Comparison of ENCODE assay signal across 11 mouse cellular contexts in the genomic region with DNA sequence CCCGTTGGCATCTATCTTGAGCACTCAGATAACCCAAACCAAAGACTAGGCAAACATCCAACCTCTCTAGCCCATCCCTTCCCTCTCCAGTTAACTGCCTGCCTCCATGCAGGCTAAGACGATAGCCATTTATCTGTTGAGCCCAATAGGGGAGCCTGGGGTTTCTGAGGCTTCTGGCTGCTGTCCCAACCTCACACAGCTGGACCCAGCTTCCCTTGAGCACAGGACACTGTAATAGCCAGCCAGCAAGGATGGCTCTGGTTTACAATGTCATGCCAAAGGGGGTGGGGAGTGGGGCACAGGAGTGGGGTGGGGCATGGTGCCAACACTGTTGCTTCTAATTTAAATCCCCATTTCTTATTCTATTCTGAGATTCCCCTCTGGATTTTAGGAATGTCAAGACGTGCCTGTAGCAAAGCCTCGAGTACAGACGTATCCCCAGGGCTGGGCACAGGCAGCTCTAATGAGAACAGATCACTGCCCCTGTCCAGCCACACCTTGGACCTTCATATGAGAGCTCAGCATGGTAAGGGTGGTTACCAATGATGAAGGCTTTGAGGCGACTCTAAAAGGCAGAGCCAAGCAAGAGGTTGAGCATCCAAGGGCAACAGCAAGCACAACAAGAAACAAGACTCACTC.
DNase-seq lines count a peak whose midpoint lies in the region; ATAC-seq and TF ChIP-seq lines count a peak whose summit lies in the region.
"Had no signal": no experiment of that assay in that cellular context is flagged by ENCODE, and none has a peak within 500 bp of the region (broad histone marks: within the 10 kb centered on the region; RNA-seq: fewer than 3 reads in every experiment).

No protein-coding gene starts in this region.

- H3K36me3 ChIP-seq in heart, embryonic 11.5 days (ENCODE audit: control insufficient read depth, insufficient read depth, low read length) = no peaks in the 10 kb centered on the region
- H3K36me3 ChIP-seq in midbrain, postnatal 0 days (ENCODE audit: insufficient read depth, low read length) = no peaks in the 10 kb centered on the region
- no peaks in the 10 kb centered on the region for H3K36me3 ChIP-seq in midbrain, embryonic 16.5 days (ENCODE audit: control insufficient read depth, insufficient read depth, low read length)

- H3K9ac ChIP-seq in heart, embryonic 11.5 days (ENCODE audit: low read depth, low read length) = no peak overlapping the region
- no peak overlapping the region for H3K9ac ChIP-seq in midbrain, postnatal 0 days (replicated peaks; ENCODE audit: low read length, poor library complexity, severe bottlenecking)
- H3K9ac ChIP-seq in midbrain, embryonic 16.5 days (ENCODE audit: low read depth, low read length) = no peak overlapping the region

- WGBS in heart, embryonic 11.5 days (ENCODE audit: insufficient replicate concordance) = 68% methylated on average over 6 of the region's 6 CpGs
- 64% methylated on average over 6 of the region's 6 CpGs for WGBS in midbrain, postnatal 0 days
- 70% methylated on average over 6 of the region's 6 CpGs for WGBS in midbrain, embryonic 16.5 days

- H3K4me3 ChIP-seq in heart, embryonic 11.5 days (ENCODE audit: low read depth, low read length) = no peak overlapping the region
- no peak overlapping the region for H3K4me3 ChIP-seq in midbrain, postnatal 0 days (ENCODE audit: low read depth, low read length)
- no peak overlapping the region for H3K4me3 ChIP-seq in midbrain, embryonic 16.5 days (ENCODE audit: low read depth, low read length)
- H3K4me3 ChIP-seq: left cerebral cortex, adult 2 months had no signal

- H3K4me2 ChIP-seq in heart, embryonic 11.5 days = no peak overlapping the region
- no peak overlapping the region for H3K4me2 ChIP-seq in midbrain, postnatal 0 days (ENCODE audit: low read depth, low read length, poor library complexity, severe bottlenecking)
- no peak overlapping the region for H3K4me2 ChIP-seq in midbrain, embryonic 16.5 days (ENCODE audit: low read length)

- H3K9me3 ChIP-seq in heart, embryonic 11.5 days (replicated peaks; ENCODE audit: control insufficient read depth, low read length) = no peaks in the 10 kb centered on the region
- H3K9me3 ChIP-seq in midbrain, postnatal 0 days (ENCODE audit: low read length) = no peaks in the 10 kb centered on the region
- H3K9me3 ChIP-seq in midbrain, embryonic 16.5 days (replicated peaks; ENCODE audit: control insufficient read depth, low read length, poor library complexity, severe bottlenecking) = no peaks in the 10 kb centered on the region

- no peaks in the 10 kb centered on the region for H3K27me3 ChIP-seq in heart, embryonic 11.5 days (ENCODE audit: control insufficient read depth, insufficient read depth, low read length)
- no peaks in the 10 kb centered on the region for H3K27me3 ChIP-seq in midbrain, postnatal 0 days (ENCODE audit: insufficient read depth, low read length)
- no peaks in the 10 kb centered on the region for H3K27me3 ChIP-seq in midbrain, embryonic 16.5 days (ENCODE audit: control insufficient read depth, insufficient read depth, low read depth, low read length)
- H3K27me3 ChIP-seq: CH12.LX had no signal

- ATAC-seq in heart, embryonic 11.5 days (replicated peaks; ENCODE audit: insufficient number of reproducible peaks, low FRiP score, low TSS enrichment) = no peak
- no peak for ATAC-seq in midbrain, postnatal 0 days (ENCODE audit: low FRiP score)
- ATAC-seq in midbrain, embryonic 16.5 days = no peak
- peak; percentile 94 for ATAC-seq in megakaryocyte-erythroid progenitor cell, adult 5-6 weeks (replicated peaks; ENCODE audit: low FRiP score, low TSS enrichment, poor library complexity, severe bottlenecking)
- ATAC-seq: activated CD4-positive, CD25-positive, alpha-beta regulatory T cell, adult 4 months had no signal

- TF ChIP-seq CTCF in midbrain, postnatal 0 days (IDR thresholded peaks at IDR 0.05) = no peak

- DNase-seq in heart, adult 11 months = peak; percentile 91
- peak; percentile 36 for DNase-seq in midbrain, postnatal 0 days (ENCODE audit: low spot score)
- DNase-seq in gastrocnemius, postnatal 4 days (ENCODE audit: low spot score in 2 of 2) = peak; percentile 21 to 56
- DNase-seq in urinary bladder, postnatal 14 days (ENCODE audit: low spot score) = no peak
- no peak for DNase-seq in kidney, postnatal 36 days

- no peak overlapping the region for H3K27ac ChIP-seq in heart, embryonic 11.5 days (ENCODE audit: low read depth, low read length)
- H3K27ac ChIP-seq in midbrain, postnatal 0 days (ENCODE audit: low read depth, low read length) = no peak overlapping the region
- no peak overlapping the region for H3K27ac ChIP-seq in midbrain, embryonic 16.5 days (ENCODE audit: low read length)
- H3K27ac ChIP-seq: left cerebral cortex, adult 2 months had no signal

- H3K4me1 ChIP-seq in heart, embryonic 11.5 days (ENCODE audit: control insufficient read depth, insufficient read depth, low read length) = no peaks in the 10 kb centered on the region
- no peaks in the 10 kb centered on the region for H3K4me1 ChIP-seq in midbrain, postnatal 0 days (ENCODE audit: insufficient read depth, low read length)
- no peaks in the 10 kb centered on the region for H3K4me1 ChIP-seq in midbrain, embryonic 16.5 days (ENCODE audit: control insufficient read depth, insufficient read depth, low read length)

Comparison
In these comparisons a context has a peak if more than half of its experiments do, and no peak if none do; other contexts are left out.
1. DNase-seq: peak in heart, adult 11 months (single experiment), midbrain, postnatal 0 days (single experiment) and gastrocnemius, postnatal 4 days (2 of 2); none in urinary bladder, postnatal 14 days (single experiment) and kidney, postnatal 36 days (0 of 2).